Mouse (Mus musculus) ES-E14 (cell line): ENCODE measurements at regions not wholly inside any gene's neighbourhood (a gene's known extent, or its start where the extent isn't known, plus 50 kb on each side); places are given as distances from the start of the nearest gene placed in this dataset.

Experiments
- CHD2 ChIP-seq: IDR thresholded peaks from 2 replicates; pipeline ENCODE4 v1.6.1; 2014; ENCODE audit warnings: mild to moderate bottlenecking, low read depth, low read length, inconsistent platforms
- HCFC1 ChIP-seq: IDR thresholded peaks from 2 replicates; pipeline ENCODE4 v1.6.1; 2012; ENCODE audit warnings: low read length, inconsistent platforms, borderline replicate concordance; ENCODE audit not compliant: insufficient read depth
- MAFK ChIP-seq: IDR thresholded peaks from 2 replicates; pipeline ENCODE4 v1.6.1; 2014; ENCODE audit warnings: mild to moderate bottlenecking, low read depth, low read length, inconsistent platforms; ENCODE audit not compliant: insufficient read depth
- ZC3H11A ChIP-seq: IDR thresholded peaks from 2 replicates; pipeline ENCODE4 v1.6.1; 2012; ENCODE audit warnings: low read depth, mild to moderate bottlenecking, inconsistent platforms, low read length, borderline replicate concordance
- ZNF384 ChIP-seq: IDR thresholded peaks from 2 replicates; pipeline ENCODE4 v1.6.1; 2012; ENCODE audit warnings: low read depth, low read length, inconsistent platforms

GRCm38 (mm10) chr11:8763448-8763847, 99.1 kb upstream of the Tns3 start:
- TF ChIP-seq ZNF384 (no peak), ZC3H11A (no peak), CHD2 (no peak), MAFK (no peak), HCFC1 (no peak)
